Mouse (Mus musculus) cortical plate, adult 2 months (tissue): ENCODE data around the gene Igsf3.

ENCODE experiments used
- CTCF ChIP-seq: fragments of 200-500 bp; IDR thresholded peaks from 2 replicates; pipeline ENCODE4 v1.5.1; 2011; ENCODE audit warnings: mild to moderate bottlenecking, control low read depth, low read length; ENCODE audit not compliant: insufficient read depth; ENCODE audit errors: extremely low read depth
- POLR2A ChIP-seq: fragments of 200-500 bp; IDR thresholded peaks from 2 replicates; pipeline ENCODE4 v1.6.1; 2011; ENCODE audit warnings: mild to moderate bottlenecking, low read length, control low read depth; ENCODE audit not compliant: insufficient read depth; ENCODE audit errors: extremely low read depth

DNA sequence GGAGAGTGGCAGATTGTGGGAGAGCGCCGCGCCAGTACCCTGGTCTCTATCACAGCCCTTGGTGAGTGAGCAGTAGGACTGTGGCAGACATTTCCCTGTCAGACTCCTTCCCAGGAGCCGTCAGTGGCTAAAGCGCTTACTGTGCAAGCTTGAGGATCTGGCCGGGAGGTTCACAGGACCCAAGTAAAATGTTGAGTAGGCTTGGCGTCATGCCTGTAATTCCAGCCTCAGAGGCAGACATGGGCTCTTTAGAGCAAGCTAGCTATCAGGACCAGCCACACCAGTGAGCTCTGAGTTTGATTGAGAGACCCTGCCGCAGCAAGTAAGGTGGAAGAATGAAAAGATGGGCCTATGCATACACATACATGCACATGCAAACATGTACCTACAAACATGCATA lies 58.8 kb downstream of the Igsf3 start:
- TF ChIP-seq POLR2A (no peak), CTCF (no peak)
